Mouse (Mus musculus) hindbrain, embryonic 10.5 days (tissue): Measurements from ENCODE around the gene Gps1. TPM values are rescaled to one million over a fixed set of nuclear protein-coding genes. Genes with fewer than 3 reads are reported as not detected.

ENCODE experiments used
- DNase-seq: peaks from one replicate; pipeline ENCODE4 v3.0.0-alpha.2; 2017; ENCODE audit warnings: low spot score
- H3K27ac ChIP-seq: fragments of 300-500 bp; sonication (generic); 2 replicates; pipeline ENCODE4 v1.5.1; 2016; ENCODE audit warnings: mild to moderate bottlenecking, moderate library complexity
- H3K27me3 ChIP-seq: fragments of 300-500 bp; sonication (generic); 2 replicates; pipeline ENCODE4 v1.6.1; 2016; ENCODE audit warnings: mild to moderate bottlenecking; ENCODE audit not compliant: poor library complexity, insufficient read depth, severe bottlenecking
- H3K36me3 ChIP-seq: fragments of 300-500 bp; sonication (generic); 2 replicates; pipeline ENCODE4 v1.6.1; 2016; ENCODE audit warnings: mild to moderate bottlenecking, moderate library complexity
- H3K4me1 ChIP-seq: fragments of 300-500 bp; sonication (generic); replicated peaks from 2 replicates; pipeline ENCODE4 v1.6.1; 2016; ENCODE audit warnings: mild to moderate bottlenecking
- H3K4me3 ChIP-seq: fragments of 300-500 bp; sonication (generic); 2 replicates; pipeline ENCODE4 v1.5.1; 2016; ENCODE audit warnings: mild to moderate bottlenecking, moderate library complexity
- H3K9me3 ChIP-seq: fragments of 300-500 bp; sonication (generic); 2 replicates; pipeline ENCODE4 v1.6.1; 2016; ENCODE audit warnings: mild to moderate bottlenecking, moderate library complexity
- WGBS: fragments of 180-500 bp; shearing (Covaris S2); methylation state at CpG from one replicate; pipeline ENCODE4 v1.1.7; 2016; 5-methylcytosine and 5-hydroxymethylcytosine counted together
- polyA plus RNA-seq: library from polyadenylated mRNA; unstranded; fragments of >200 nt; fragmentation: Nextera tagmentation; extraction: Ambion mirVana; gene quantifications from 2 replicates; pipeline ENCODE4 v1.2.1, GENCODE M21; 2016

Gene Gps1
- polyA plus RNA-seq, 1 experiment from 2014 or later, result 285 TPM

DNA sequence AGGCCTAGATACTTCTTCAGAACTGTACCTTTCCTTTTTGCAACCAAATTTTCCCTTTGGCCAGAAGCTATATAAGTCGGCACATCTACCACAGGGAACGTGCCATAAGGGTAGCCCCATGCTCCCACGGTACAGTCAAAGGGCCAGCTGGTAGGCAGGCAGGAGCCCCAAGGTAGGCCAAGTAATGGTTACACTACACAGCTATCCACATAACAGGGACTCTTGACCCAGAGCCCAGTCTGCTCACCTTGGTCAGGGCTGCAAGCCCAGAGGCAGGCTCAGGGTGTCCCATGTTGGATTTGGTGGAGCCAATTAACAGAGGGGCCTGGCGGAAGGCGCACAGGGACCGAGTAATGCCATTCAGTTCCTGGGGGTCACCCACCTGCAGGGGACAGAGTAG is 35.5 kb downstream of the Gps1 start:
- Histone ChIP-seq H3K4me1 (peaks cover 39% of the 10 kb centered on the region), H3K27me3 (no peaks in the 10 kb centered on the region), H3K27ac (no peak overlapping the region), H3K36me3 (peaks cover 83% of the 10 kb centered on the region), H3K4me3 (no peak overlapping the region), H3K9me3 (no peaks in the 10 kb centered on the region)
- DNase-seq, result no peak
- 98% methylated on average over 6 of the region's 6 CpGs for WGBS

DNA sequence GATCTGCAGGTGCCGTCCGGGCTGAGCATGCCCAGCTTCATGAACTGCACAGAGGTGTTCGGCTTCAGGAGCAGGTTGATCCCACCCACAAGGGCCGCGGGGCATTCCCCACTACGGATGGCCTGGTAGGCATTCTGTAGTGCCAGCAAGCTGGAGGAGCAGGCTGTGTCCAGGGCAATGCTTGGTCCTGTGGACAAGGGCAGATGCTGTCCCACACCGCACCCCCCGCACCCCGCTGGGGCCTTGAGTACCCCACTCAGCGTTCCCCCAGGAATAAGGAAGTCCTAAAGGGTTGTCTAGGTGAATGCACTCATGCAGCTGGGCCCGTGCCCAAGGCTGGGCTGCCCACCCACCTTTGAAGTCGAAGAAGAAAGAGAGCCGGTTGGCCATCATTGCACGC is 36.5 kb downstream of the Gps1 start:
- DNase-seq, result no peak
- Histone ChIP-seq H3K27me3 (no peaks in the 10 kb centered on the region), H3K4me1 (peaks cover 49% of the 10 kb centered on the region), H3K27ac (no peak overlapping the region), H3K4me3 (peak overlapping the region; percentile 92), H3K9me3 (no peaks in the 10 kb centered on the region), H3K36me3 (peaks cover 74% of the 10 kb centered on the region)
- WGBS, result 95% methylated on average over 14 of the region's 14 CpGs

DNA sequence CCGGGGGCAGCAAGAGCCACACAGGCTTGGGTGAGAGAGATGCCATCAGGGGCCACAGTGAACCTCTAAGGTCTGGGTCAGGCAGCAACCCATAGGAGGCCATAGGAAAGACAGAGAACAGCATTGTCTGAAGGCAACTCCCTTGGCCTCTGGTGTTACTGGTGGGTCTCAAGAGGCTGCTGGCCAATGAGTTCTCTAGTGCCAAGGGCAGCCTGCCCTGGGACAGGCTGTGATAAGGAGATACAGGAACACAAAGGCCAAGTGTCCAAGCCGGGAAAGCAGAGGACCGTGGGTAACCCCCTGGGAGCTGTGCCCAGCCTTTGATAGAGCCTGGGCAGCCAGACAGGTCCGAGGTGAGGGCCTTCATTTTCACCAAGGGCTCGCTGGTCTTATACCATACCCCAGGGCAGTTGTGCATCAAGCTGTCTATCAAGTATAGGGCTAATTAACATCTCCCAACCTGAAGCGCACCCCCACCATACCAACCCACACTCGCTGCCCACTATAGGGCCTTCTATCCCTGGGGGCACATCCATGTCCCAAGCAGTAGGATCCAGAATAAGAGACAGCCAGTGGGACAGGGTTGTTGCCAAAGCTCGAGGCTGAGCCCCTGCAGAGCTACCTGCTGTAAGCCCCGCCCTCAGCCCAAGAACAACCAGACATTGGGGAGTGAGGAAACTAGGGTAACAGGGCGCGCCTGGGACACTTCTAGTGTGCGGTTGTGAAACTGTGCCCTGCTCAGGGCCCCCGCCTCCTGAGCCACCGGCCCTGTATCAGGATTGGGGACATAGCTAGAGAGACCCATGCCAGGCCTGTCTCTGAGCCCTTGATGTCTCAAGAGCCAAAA is 37.2 kb downstream of the Gps1 start:
- H3K9me3 ChIP-seq, result no peaks in the 10 kb centered on the region
- no peaks in the 10 kb centered on the region for H3K27me3 ChIP-seq
- H3K27ac ChIP-seq, result 0 out of 2 replicates have a peak overlapping the region, but pooled peaks have one; percentile 100
- DNase-seq, result no peak
- peaks cover 67% of the 10 kb centered on the region for H3K36me3 ChIP-seq
- peak overlapping the region; percentile 92 for H3K4me3 ChIP-seq
- H3K4me1 ChIP-seq, result peaks cover 56% of the 10 kb centered on the region
- WGBS, result 86% methylated on average over 14 of the region's 14 CpGs

DNA sequence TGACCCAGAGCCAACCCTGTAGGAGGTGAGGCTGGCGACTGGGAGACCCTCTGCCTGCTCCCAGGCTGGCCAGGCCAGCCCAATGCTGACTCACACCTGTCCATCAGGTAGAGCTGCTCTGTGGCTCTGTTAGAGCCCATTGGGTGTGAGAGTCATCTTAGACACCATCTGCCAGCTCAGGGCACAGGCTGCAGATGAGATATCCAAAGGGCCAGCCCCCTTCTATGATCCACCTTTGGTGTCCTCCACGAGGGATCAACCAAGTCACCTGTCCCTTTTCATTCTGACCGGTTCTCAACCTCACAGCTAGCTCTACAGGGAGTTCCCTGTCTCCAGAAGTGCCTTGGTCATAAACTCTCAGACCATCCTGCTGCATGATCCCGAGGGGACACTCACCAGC is 38.2 kb downstream of the Gps1 start:
- peak overlapping the region; percentile 92 for H3K4me3 ChIP-seq
- 68% methylated on average over 4 of the region's 4 CpGs for WGBS
- H3K9me3 ChIP-seq, result no peaks in the 10 kb centered on the region
- no peak for DNase-seq
- peak overlapping the region; percentile 100 for H3K27ac ChIP-seq
- no peaks in the 10 kb centered on the region for H3K27me3 ChIP-seq
- H3K36me3 ChIP-seq, result peaks cover 59% of the 10 kb centered on the region
- peaks cover 67% of the 10 kb centered on the region for H3K4me1 ChIP-seq

DNA sequence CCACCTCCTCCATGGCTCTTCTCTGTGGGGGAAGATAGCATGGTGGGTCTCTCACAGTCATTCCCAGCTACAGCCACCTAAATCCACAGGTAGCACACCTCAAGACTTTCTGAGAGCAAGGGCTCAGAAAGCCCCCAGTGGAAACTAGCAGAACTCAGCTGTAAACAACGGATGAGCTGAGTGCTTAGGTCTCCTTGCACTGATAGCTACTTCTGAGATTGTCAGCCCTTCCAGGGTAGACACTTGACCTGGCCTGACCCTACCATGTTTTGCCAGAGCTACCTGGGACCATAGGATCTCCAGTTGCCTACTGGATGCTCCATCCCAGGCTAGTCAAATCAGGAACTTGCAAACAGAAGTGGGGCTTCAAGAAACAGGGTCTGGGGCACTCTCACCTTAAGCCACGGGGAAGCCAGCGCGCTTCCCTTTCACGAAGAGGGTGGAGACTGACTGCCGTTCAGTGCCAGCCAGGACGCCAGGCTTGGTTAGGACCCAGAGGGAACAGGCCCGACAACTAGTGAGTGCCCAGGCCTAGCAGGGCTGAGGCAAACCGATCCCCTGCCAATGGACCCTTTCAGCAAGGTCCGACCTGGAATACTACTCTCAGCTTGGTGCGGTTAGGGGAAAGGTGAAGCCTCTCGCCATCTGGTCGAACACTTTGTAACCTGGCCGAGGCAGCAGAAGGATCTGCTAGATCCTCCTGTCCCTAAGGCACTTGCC is 38.9 kb downstream of the Gps1 start:
- no peaks in the 10 kb centered on the region for H3K27me3 ChIP-seq
- peaks cover 72% of the 10 kb centered on the region for H3K4me1 ChIP-seq
- no peak for DNase-seq
- WGBS, result 2% methylated on average over 14 of the region's 14 CpGs
- peak overlapping the region; percentile 92 for H3K4me3 ChIP-seq
- H3K36me3 ChIP-seq, result peaks cover 52% of the 10 kb centered on the region
- H3K9me3 ChIP-seq, result no peaks in the 10 kb centered on the region
- peak overlapping the region; percentile 100 for H3K27ac ChIP-seq

DNA sequence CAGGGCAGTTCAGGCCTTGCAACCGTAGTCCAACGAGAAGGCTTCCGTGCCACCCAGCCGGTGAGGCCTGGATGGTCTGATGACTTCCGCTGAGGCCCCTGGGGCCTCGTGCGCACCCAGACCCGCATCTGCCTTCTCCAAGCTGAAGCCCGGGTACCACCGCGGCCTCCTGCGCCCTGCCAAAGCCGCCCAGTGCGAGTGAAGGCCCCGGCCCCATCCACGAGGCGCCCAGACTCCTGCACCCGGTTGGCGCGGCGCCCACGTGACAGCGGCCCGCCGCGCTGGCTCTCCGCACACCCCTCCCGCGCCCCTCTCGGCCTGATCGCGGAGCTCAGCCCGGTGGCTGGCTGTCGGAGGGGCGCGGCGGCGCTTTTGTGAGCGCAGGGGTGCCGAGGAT is 39.5 kb downstream of the Gps1 start:
- no peaks in the 10 kb centered on the region for H3K9me3 ChIP-seq
- peak overlapping the region; percentile 92 for H3K4me3 ChIP-seq
- WGBS, result under 1% methylated on average over 40 of the region's 40 CpGs
- H3K36me3 ChIP-seq, result peaks cover 47% of the 10 kb centered on the region
- H3K4me1 ChIP-seq, result peaks cover 75% of the 10 kb centered on the region
- no peaks in the 10 kb centered on the region for H3K27me3 ChIP-seq
- peak overlapping the region; percentile 100 for H3K27ac ChIP-seq
- DNase-seq, result no peak

DNA sequence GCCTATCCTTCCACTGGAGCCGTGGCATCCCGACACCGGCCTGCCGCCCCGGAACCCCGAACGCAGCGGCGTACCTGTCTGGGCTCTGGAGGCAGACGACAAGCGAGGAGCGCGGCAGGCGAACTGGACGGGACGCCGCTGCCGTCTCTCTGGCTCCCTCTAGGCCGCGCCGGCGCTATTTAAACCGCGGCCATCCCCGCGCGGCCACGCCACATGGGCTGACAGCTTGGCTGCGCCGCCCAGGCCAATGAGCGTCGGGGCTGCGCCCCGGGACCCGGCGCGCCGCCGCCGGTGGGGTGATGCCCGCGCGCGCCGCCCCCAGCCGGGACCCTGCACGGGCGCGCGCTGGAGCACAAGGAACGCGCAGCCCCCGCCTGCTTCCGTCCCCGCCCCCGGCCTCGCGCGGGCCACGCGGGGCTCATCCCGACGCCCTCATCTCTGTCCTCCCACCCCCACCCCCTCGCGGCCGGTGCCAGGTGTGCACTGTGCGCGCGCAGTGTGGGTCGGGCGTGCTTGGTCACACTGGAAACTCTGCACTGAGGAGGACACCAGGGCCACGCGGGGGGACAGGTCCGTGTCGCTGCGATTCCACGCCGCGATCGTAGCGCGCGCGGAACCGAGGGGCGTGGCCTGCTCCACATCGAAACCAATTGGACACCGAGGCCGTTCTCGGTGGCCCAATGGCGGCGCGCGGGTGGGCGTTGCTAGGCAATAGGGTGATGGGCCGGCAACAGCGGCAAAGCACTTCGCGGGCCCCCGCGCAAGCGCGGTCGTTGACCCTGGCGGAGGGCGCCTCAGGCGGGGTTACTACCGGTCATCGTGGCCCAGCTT is 40.1 kb downstream of the Gps1 start, which contains the start of gene Fasn:
TSS of gene Fasn (minus strand) at position 592 of the 831 bp plus-strand sequence.
- peaks cover 78% of the 10 kb centered on the region for H3K4me1 ChIP-seq
- peak; percentile 99 for DNase-seq
- peaks cover 41% of the 10 kb centered on the region for H3K36me3 ChIP-seq
- no peaks in the 10 kb centered on the region for H3K9me3 ChIP-seq
- WGBS, result under 1% methylated on average over 108 of the region's 109 CpGs
- H3K4me3 ChIP-seq, result peak within 1 kb of the TSS; percentile 92
- H3K27me3 ChIP-seq, result no peaks in the 10 kb centered on the region
- H3K27ac ChIP-seq, result peak within 1 kb of the TSS; percentile 100

DNA sequence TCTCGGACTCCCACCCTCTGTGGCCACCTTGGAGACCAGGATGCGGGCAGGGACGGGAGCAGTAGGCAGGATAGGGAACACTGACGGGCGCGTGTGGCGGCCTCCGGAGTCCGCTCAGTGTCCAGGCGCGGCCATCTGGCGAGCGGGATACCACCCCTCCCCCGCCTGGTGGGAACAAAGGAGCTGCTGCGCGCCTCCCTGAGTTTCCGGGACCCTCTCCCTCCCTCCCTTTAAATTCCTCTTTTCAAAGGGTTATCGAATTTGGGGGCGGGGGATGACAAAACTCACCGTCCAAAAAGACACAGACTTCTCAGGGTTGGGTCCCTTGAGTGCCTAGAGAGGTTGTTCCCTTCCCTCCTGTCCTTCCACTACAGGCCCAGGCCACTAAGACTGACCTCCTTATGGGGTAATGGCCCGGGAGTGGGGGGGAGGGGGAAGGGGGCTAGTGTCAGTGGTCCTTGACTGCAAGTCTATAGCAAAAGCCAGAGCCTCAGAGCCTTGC is 40.8 kb downstream of the Gps1 start:
- peak overlapping the region; percentile 100 for H3K27ac ChIP-seq

DNA sequence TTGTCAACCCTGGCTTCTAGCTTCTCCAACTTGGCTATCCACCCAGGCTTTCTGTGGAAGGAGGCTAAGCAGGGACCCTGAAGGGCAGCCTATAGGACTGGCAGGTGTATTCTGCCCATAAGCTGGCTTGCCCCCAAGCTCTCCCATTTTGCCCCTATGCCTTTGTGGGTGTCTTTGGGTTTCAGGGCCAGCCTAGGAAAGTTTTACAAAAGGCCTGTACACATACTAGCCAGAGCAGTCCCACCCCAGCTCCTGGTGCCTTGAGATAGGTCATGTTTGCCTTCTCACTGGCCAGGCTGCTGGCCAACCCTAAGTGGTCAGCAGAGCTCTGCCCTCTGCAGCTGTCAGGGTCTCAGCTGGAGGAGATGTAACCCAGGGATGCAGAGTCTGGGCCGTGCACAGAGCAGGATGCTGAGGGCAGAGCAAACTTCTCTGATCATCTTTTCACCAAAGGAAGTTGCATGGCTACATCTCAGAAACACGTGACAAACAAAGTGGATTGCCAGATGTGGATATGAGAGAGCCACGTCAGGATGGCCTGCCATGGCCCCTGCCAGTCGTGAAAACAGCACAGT is 41.3 kb downstream of the Gps1 start:
- H3K9me3 ChIP-seq, result no peaks in the 10 kb centered on the region
- peak overlapping the region; percentile 92 for H3K4me3 ChIP-seq
- peak; percentile 58 for DNase-seq
- peak overlapping the region; percentile 100 for H3K27ac ChIP-seq
- H3K36me3 ChIP-seq, result peaks cover 29% of the 10 kb centered on the region
- WGBS, result 41% methylated on average over 4 of the region's 4 CpGs
- H3K27me3 ChIP-seq, result no peaks in the 10 kb centered on the region
- H3K4me1 ChIP-seq, result peaks cover 85% of the 10 kb centered on the region

More for the DNA sequence above, 40.8 kb downstream of the Gps1 start:
- under 1% methylated on average over 21 of the region's 21 CpGs for WGBS
- peaks cover 34% of the 10 kb centered on the region for H3K36me3 ChIP-seq
- peaks cover 84% of the 10 kb centered on the region for H3K4me1 ChIP-seq
- no peaks in the 10 kb centered on the region for H3K9me3 ChIP-seq
- DNase-seq, result no peak
- peak overlapping the region; percentile 92 for H3K4me3 ChIP-seq
- no peaks in the 10 kb centered on the region for H3K27me3 ChIP-seq

DNA sequence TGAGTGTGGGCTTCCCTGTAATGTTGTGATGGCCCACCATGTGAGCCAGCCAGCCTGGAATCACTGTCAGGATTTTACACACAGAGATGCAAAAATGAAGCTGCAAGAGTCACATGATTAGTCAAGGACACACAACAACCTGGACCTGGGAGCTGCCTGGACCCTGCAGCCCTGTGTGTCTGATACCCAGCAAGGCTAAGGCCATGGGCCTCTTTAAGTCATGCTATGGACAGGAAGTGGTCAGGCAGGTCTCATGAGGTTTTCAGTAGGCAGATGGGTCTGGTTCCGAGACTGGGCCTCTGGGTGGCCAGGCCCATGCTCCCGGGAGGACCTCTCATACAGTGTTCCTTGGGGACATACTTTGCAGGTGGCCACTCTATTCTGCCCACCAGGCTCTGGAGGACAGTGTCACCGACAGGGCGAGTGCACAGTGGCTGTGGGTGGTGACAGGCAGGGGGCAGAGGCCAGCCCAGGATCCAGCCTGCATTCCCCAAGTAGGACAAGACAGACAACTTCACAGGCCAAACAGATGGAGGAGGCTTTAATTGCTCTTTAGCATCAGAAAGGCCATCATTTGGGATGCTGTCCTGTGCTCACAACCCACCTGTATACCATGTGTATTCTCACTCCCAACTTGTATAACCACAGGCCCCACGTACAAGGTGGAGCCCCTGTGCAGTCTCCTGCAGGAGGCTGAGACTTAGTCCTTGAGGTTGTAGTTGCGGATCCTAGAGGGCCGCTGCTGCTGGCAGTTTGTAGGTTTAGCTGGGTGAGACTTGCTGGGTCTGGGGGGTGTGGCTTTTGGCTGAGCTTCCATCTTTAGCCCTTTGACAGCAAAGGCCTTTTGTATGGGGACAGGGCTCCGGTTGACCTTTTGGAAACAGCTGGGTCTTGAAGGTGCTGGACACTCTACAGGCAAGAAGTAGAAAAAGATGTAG is 42.2 kb downstream of the Gps1 start:
- DNase-seq, result no peak
- Histone ChIP-seq H3K4me1 (peaks cover 85% of the 10 kb centered on the region), H3K27me3 (no peaks in the 10 kb centered on the region), H3K9me3 (no peaks in the 10 kb centered on the region), H3K27ac (peak overlapping the region; percentile 100), H3K4me3 (peak overlapping the region; percentile 92), H3K36me3 (peaks cover 25% of the 10 kb centered on the region)
- WGBS, result 78% methylated on average over 8 of the region's 8 CpGs

DNA sequence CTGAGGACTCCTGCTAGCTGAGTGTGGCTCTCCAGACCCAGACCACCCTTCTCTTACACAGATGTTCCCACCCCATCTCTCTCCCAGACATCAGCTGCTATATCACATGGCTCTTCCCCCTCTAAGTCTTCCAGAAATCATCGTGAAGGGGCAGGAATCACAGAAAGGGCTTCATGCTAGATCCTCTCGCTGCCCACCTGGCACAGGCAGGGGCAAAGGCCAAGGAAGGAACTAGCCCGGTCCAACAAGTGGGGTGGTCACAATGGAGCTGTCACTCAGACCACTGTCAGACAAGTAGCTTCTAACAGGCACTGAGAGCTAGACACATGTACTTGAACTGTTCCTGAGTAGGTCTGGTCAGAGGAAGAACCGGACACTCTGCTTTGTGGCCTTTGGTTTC is 44.3 kb downstream of the Gps1 start:
- peak overlapping the region; percentile 60 for H3K27ac ChIP-seq
- no peak for DNase-seq

More for the DNA sequence above, 44.3 kb downstream of the Gps1 start:
- WGBS, result 86% methylated on average over 4 of the region's 4 CpGs
- Histone ChIP-seq H3K4me3 (no peak overlapping the region), H3K4me1 (peaks cover 70% of the 10 kb centered on the region), H3K9me3 (no peaks in the 10 kb centered on the region), H3K36me3 (peaks cover 9% of the 10 kb centered on the region; the same call in 1 of the 2 replicates), H3K27me3 (no peaks in the 10 kb centered on the region)
